Mouse (Mus musculus) forebrain, embryonic 12.5 days (tissue): ENCODE results near the gene Ak2. TPM values are rescaled to one million over a fixed set of nuclear protein-coding genes. Genes with fewer than 3 reads are reported as not detected.
A peak's percentile ranks its signal among the peaks of the same experiment; 100 is the strongest.

Experiments used
- ATAC-seq: fragments of 200-750 bp; cut with Nextera tagmentation; 2 replicates; pipeline ENCODE4 v1.8.0; 2017; ENCODE audit warnings: moderate TSS enrichment; ENCODE audit not compliant: low FRiP score
- H3K27ac ChIP-seq: fragments of 300-500 bp; sonication (generic); 2 replicates; pipeline ENCODE4 v1.5.1; 2016; ENCODE audit warnings: mild to moderate bottlenecking
- H3K27me3 ChIP-seq: fragments of 300-500 bp; sonication (generic); 2 replicates; pipeline ENCODE4 v1.6.1; 2016; ENCODE audit warnings: mild to moderate bottlenecking
- H3K36me3 ChIP-seq: fragments of 300-500 bp; sonication (generic); replicated peaks from 2 replicates; pipeline ENCODE4 v1.6.1; 2016; ENCODE audit warnings: mild to moderate bottlenecking
- H3K4me1 ChIP-seq: fragments of 300-500 bp; sonication (generic); 2 replicates; pipeline ENCODE4 v1.6.1; 2016
- H3K4me2 ChIP-seq: fragments of 300-500 bp; sonication (generic); 2 replicates; pipeline ENCODE4 v1.6.1; 2016; ENCODE audit warnings: mild to moderate bottlenecking, moderate library complexity
- H3K4me3 ChIP-seq: fragments of 300-500 bp; sonication (generic); replicated peaks from 2 replicates; pipeline ENCODE4 v1.5.1; 2016; ENCODE audit warnings: mild to moderate bottlenecking
- H3K9ac ChIP-seq: fragments of 300-500 bp; sonication (generic); 2 replicates; pipeline ENCODE4 v1.6.1; 2016; ENCODE audit warnings: mild to moderate bottlenecking
- H3K9me3 ChIP-seq: fragments of 300-500 bp; sonication (generic); 2 replicates; pipeline ENCODE4 v1.6.1; 2016
- WGBS: fragments of 180-500 bp; shearing (Covaris S2); methylation state at CpG from one replicate; pipeline ENCODE4 v1.1.7; 2016; 5-methylcytosine and 5-hydroxymethylcytosine counted together
- polyA plus RNA-seq: library from polyadenylated mRNA; unstranded; fragments of >200 nt; fragmentation: Nextera tagmentation; extraction: Ambion mirVana; gene quantifications from 2 replicates; pipeline ENCODE4 v1.2.1, GENCODE M21; 2016

The Ak2 gene
- polyA plus RNA-seq, 1 experiment from 2014 or later, result 162 TPM

- ATAC-seq, result no peak
Observed at GRCm38 (mm10) chr4:128978634-128979033, 13.1 kb upstream of the Ak2 start.

DNA sequence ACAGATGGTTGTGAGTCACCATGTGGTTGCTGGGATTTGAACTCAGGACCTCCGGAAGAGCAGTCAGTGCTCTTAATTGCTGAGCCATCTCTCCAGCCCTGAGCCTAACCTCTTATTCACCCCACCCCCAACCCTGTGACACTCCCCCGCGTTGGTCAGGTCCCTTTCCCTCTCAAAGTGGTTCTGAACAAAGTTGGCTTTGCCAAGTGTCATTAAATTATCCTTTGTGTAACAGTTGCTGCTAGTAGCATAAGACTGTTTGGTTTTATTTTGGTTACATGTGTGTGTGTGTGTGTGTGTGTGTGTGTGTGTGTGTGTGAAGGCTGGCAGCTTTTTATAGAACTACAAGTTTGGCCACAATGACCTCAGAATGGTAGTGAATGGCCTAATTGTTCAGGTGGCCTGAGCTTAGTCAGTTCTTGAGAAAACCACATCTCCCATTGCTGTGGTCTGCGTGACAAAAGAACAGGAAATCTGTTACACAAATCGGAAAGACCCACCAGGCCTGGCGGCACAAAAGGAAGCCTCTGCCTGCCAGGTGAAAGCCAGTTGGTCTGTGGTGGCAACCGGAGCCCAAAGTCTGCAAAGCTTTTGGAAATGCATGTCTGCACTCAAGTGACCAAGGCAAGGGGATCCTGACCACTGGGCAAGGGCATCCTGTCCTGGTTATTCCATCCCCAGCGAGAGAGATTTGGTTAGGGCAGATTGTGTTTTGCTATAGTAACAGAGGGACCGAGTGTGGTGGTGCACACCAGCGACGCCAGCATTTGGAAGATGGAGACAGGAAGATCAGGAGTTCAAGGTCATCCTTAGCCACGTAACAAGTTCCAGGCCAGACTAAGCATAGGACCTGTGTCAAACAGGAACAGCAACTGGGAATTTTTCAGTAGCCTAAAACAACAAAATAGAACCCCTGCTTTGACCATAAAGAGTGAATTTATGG lies 10.6 kb upstream of the Ak2 start:
- WGBS, result 79% methylated on average over 12 of the region's 12 CpGs
- Histone ChIP-seq H3K4me1 (no peaks in the 10 kb centered on the region), H3K27me3 (no peaks in the 10 kb centered on the region), H3K4me2 (no peak overlapping the region), H3K9ac (no peak overlapping the region), H3K27ac (no peak overlapping the region), H3K9me3 (no peaks in the 10 kb centered on the region), H3K4me3 (no peak overlapping the region), H3K36me3 (no peaks in the 10 kb centered on the region)
- no peak for ATAC-seq

More at GRCm38 (mm10) chr4:128978634-128979033, 13.1 kb upstream of the Ak2 start:
- H3K27ac ChIP-seq, result no peak overlapping the region
- H3K27me3 ChIP-seq, result no peaks in the 10 kb centered on the region
- H3K9me3 ChIP-seq, result no peaks in the 10 kb centered on the region
- no peaks in the 10 kb centered on the region for H3K36me3 ChIP-seq
- no peak overlapping the region for H3K9ac ChIP-seq
- no peak overlapping the region for H3K4me3 ChIP-seq
- no peaks in the 10 kb centered on the region for H3K4me1 ChIP-seq
- H3K4me2 ChIP-seq, result no peak overlapping the region
- 38% methylated on average over 1 of the region's 1 CpGs for WGBS

DNA sequence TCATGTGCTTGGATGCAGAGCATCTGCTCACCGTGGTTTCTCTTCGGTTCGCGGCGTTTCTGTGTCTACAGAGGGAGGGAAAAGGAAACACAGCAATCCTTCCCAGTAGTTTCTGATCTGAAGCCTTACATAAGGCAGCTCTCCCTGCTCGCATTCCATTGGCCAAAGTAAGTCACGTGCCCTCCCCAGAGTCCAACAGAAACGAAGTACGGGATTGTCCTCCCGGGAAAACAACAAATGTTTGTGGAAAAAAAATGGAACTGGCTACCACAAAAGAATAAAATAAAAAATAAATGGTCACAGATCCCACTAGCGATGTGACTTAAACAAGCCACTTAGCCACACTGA lies 10.0 kb upstream of the Ak2 start:
- Histone ChIP-seq H3K27me3 (no peaks in the 10 kb centered on the region), H3K9ac (no peak overlapping the region), H3K27ac (no peak overlapping the region), H3K36me3 (no peaks in the 10 kb centered on the region), H3K9me3 (no peaks in the 10 kb centered on the region), H3K4me1 (no peaks in the 10 kb centered on the region), H3K4me2 (no peak overlapping the region), H3K4me3 (no peak overlapping the region)
- 80% methylated on average over 11 of the region's 11 CpGs for WGBS
- ATAC-seq, result no peak

GRCm38 (mm10) chr4:128983151-128983550 lies 8.6 kb upstream of the Ak2 start:
- Histone ChIP-seq H3K36me3 (no peaks in the 10 kb centered on the region), H3K9me3 (no peaks in the 10 kb centered on the region), H3K9ac (no peak overlapping the region), H3K27me3 (no peaks in the 10 kb centered on the region), H3K4me1 (no peaks in the 10 kb centered on the region), H3K27ac (no peak overlapping the region), H3K4me3 (no peak overlapping the region), H3K4me2 (no peak overlapping the region)
- 84% methylated on average over 2 of the region's 2 CpGs for WGBS
- ATAC-seq, result no peak

DNA sequence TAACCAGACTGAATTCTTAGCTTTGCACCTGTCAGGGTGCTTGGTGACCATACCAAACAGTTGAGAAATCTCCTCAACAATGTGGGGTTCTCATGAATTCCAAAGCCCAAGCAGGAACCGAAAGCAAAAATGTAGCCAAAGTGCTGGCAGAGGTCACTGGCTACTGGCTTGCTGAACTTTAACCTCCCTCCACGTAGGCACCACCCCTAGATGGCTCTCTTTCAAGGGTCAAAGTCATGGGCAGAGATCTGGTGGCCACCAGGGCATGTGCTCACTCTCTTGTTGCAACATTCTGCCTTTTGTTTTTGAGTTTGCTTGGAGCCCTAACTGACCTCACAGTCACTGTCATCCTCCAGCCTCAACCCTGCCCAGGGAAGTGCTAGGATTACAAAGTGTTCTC lies 8.1 kb upstream of the Ak2 start:
- WGBS, result 67% methylated on average over 2 of the region's 2 CpGs
- Histone ChIP-seq H3K4me3 (no peak overlapping the region), H3K36me3 (no peaks in the 10 kb centered on the region), H3K27ac (no peak overlapping the region), H3K4me2 (no peak overlapping the region), H3K4me1 (no peaks in the 10 kb centered on the region), H3K27me3 (no peaks in the 10 kb centered on the region), H3K9me3 (no peaks in the 10 kb centered on the region), H3K9ac (no peak overlapping the region)
- no peak for ATAC-seq

DNA sequence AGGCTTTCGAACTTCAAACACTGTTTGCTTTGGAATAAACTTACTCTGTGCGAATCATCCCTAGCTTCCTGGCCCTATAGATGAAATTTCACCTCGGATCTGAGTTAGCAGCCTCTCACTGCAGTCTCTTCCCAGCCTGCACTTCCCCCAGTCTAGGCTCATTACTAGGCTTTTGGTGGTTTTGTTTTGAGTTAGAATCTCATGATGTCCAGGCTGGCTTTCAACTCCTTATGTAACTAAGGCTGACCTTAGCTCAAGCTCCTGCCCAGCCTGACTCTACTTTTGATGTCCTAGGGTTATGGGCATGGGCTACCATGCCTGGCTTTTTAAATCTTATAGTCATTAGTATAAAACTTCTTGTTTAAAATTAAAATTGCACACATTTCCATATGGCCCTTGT lies 7.2 kb upstream of the Ak2 start:
- H3K4me1 ChIP-seq, result 0 out of 2 replicates have a peak, but pooled peaks cover 2% of the 10 kb centered on the region
- H3K27me3 ChIP-seq, result no peaks in the 10 kb centered on the region
- WGBS, result 73% methylated on average over 3 of the region's 3 CpGs
- no peaks in the 10 kb centered on the region for H3K36me3 ChIP-seq
- no peak overlapping the region for H3K4me2 ChIP-seq
- no peak overlapping the region for H3K27ac ChIP-seq
- no peaks in the 10 kb centered on the region for H3K9me3 ChIP-seq
- ATAC-seq, result no peak
- no peak overlapping the region for H3K4me3 ChIP-seq
- no peak overlapping the region for H3K9ac ChIP-seq

DNA sequence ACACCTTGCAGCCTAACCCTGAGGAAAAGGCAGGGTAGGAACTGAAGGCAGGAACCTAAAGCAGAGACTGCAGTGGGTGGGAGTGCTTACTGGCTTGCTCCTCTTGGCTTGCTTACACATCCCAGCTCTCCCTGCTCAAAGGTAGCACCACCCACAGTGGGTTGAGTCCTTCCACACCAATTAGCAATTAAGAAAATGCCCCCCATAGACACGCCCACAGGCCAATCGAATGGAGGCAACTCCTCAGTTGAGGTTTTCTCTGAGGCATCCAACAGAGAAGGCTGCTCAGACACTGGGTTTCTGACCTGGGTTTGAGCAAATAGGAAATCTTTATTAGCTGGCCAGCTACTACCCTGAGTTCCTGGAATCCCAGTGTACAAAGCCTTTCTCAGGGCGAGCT lies 2.8 kb upstream of the Ak2 start:
- no peak for ATAC-seq
- H3K36me3 ChIP-seq, result no peaks in the 10 kb centered on the region
- no peak overlapping the region for H3K4me3 ChIP-seq
- H3K27ac ChIP-seq, result no peak overlapping the region
- no peak overlapping the region for H3K9ac ChIP-seq
- no peaks in the 10 kb centered on the region for H3K9me3 ChIP-seq
- no peaks in the 10 kb centered on the region for H3K27me3 ChIP-seq
- H3K4me2 ChIP-seq, result no peak overlapping the region
- WGBS, result 54% methylated on average over 3 of the region's 3 CpGs
- peaks cover 6% of the 10 kb centered on the region for H3K4me1 ChIP-seq

GRCm38 (mm10) chr4:128989678-128990077 lies 2.1 kb upstream of the Ak2 start:
- Histone ChIP-seq H3K4me2 (no peak overlapping the region), H3K27me3 (no peaks in the 10 kb centered on the region), H3K36me3 (no peaks in the 10 kb centered on the region), H3K4me1 (peaks cover 14% of the 10 kb centered on the region), H3K9ac (no peak overlapping the region), H3K9me3 (no peaks in the 10 kb centered on the region), H3K4me3 (no peak overlapping the region), H3K27ac (no peak overlapping the region)
- 62% methylated on average over 11 of the region's 11 CpGs for WGBS
- ATAC-seq, result no peak

DNA sequence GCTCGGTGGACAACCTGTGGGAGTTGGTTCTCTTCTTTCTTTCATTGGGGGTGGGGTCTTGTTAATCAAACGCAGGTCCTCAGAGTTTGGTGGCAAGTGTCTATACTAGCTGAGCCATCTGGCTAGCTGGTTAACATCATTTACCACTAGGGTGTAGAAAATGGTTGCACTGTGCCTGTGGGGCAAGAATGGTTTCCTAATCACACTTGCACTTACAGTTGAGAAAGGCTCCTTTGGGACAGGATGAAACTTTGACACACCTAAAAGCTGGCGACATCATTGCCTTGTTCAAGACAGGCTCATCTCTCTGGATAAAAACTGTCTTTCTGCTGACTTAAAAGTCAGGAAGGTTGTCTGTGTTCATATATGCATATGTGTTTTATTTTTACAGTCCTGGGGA lies 418 bp downstream of the Ak2 start:
- 86% methylated on average over 3 of the region's 3 CpGs for WGBS
- Histone ChIP-seq H3K4me2 (no peak overlapping the region), H3K36me3 (peaks cover 3% of the 10 kb centered on the region; the same call in 1 of the 2 replicates), H3K9me3 (no peaks in the 10 kb centered on the region), H3K9ac (no peak overlapping the region), H3K4me3 (no peak overlapping the region), H3K4me1 (peaks cover 19% of the 10 kb centered on the region), H3K27me3 (no peaks in the 10 kb centered on the region), H3K27ac (no peak overlapping the region)
- no peak for ATAC-seq

DNA sequence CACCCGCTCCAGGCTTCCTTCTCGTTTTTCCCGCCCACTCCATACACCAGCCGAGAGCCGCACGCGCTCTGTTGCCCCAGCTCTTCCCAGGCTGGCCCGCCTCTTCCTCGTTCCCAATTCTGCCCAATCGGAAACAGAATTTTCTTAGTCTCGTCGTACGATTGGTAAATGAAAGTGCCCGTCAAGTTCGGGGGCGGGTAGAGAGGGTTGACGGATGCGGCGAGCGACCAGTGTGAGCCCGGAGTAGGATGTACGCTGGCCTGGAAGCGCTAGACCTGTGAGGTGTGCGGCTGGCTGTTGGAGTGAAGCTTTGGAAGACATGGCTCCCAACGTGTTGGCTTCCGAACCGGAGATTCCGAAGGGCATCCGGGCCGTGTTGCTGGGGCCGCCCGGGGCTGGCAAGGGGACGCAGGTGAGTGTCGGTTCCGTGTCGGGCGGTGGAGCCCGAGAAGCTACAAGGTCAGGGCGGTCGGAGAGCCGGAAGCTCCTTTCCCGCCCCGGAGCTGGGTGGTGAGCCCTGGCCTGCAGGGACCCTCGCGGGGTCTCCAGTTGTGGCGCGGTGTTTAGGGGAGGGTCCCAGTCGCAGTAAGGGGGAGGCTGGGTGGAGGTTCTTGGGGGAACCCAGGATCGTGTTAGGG lies 1.4 kb downstream of the Ak2 start:
- peak; percentile 100 for ATAC-seq
- Histone ChIP-seq H3K9me3 (no peaks in the 10 kb centered on the region), H3K9ac (peak overlapping the region; percentile 86), H3K27ac (0 out of 2 replicates have a peak overlapping the region, but pooled peaks have one; percentile 65), H3K36me3 (peaks cover 3% of the 10 kb centered on the region; the same call in 1 of the 2 replicates), H3K4me3 (peak overlapping the region; percentile 82), H3K4me2 (peak overlapping the region; percentile 88), H3K27me3 (no peaks in the 10 kb centered on the region), H3K4me1 (peaks cover 19% of the 10 kb centered on the region)
- under 1% methylated on average over 49 of the region's 49 CpGs for WGBS

GRCm38 (mm10) chr4:128993675-128994074 lies 1.9 kb downstream of the Ak2 start:
- Histone ChIP-seq H3K36me3 (peaks cover 3% of the 10 kb centered on the region; the same call in 1 of the 2 replicates), H3K27ac (no peak overlapping the region), H3K27me3 (no peaks in the 10 kb centered on the region), H3K4me3 (peak overlapping the region; percentile 82), H3K9ac (peak overlapping the region; percentile 86), H3K9me3 (no peaks in the 10 kb centered on the region), H3K4me2 (peak overlapping the region; percentile 88), H3K4me1 (peaks cover 19% of the 10 kb centered on the region)
- peak; percentile 10; the same call in 1 of the 2 replicates for ATAC-seq
- 3% methylated on average over 12 of the region's 12 CpGs for WGBS

DNA sequence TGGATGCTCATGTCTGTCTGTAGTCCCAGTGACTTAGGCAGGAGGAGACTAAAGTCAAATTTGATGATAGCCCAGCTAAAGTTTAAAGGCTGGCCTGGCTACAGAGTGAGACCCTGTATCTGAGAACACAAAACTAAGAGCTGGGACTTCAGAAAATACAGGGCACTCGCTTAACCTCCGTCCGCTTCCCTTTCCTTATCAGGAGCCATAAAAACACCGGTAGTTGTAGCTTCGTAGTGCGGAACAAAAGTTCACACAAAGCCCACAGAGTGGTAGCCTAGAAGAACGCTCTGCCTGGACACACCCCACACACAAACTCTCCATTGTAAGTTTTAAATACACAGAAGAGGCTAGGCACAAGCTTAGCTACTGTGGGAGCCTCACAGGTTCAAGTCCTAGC lies 3.5 kb downstream of the Ak2 start:
- no peak overlapping the region for H3K9ac ChIP-seq
- no peak overlapping the region for H3K4me2 ChIP-seq
- no peak for ATAC-seq
- H3K4me1 ChIP-seq, result peaks cover 17% of the 10 kb centered on the region
- no peak overlapping the region for H3K4me3 ChIP-seq
- H3K27ac ChIP-seq, result no peak overlapping the region
- H3K27me3 ChIP-seq, result no peaks in the 10 kb centered on the region
- no peaks in the 10 kb centered on the region for H3K9me3 ChIP-seq
- WGBS, result 90% methylated on average over 7 of the region's 7 CpGs
- peaks cover 18% of the 10 kb centered on the region for H3K36me3 ChIP-seq
